Mouse (Mus musculus) heart, embryonic 10.5 days (tissue): ENCODE measurements around the gene Ube2o. TPM values are rescaled to one million over a fixed set of nuclear protein-coding genes. Genes with fewer than 3 reads are reported as not detected.
"Not testable (repeated sequence)": the region's sequence is repeated elsewhere in the genome, so short reads cannot be mapped to it uniquely, and the experiment has no call there.

Experiments used
- DNase-seq: peaks from one replicate; pipeline ENCODE4 v3.0.0-alpha.2; 2017; ENCODE audit warnings: low spot score
- H3K27ac ChIP-seq: fragments of 300-500 bp; sonication (generic); 2 replicates; pipeline ENCODE4 v1.5.1; 2016; ENCODE audit warnings: mild to moderate bottlenecking
- H3K27me3 ChIP-seq: fragments of 300-500 bp; sonication (generic); 2 replicates; pipeline ENCODE4 v1.6.1; 2016; ENCODE audit warnings: mild to moderate bottlenecking; ENCODE audit not compliant: poor library complexity, insufficient read depth, severe bottlenecking
- H3K36me3 ChIP-seq: fragments of 300-500 bp; sonication (generic); 2 replicates; pipeline ENCODE4 v1.6.1; 2016; ENCODE audit warnings: mild to moderate bottlenecking, moderate library complexity
- H3K4me1 ChIP-seq: fragments of 300-500 bp; sonication (generic); 2 replicates; pipeline ENCODE4 v1.6.1; 2016; ENCODE audit warnings: mild to moderate bottlenecking
- H3K4me3 ChIP-seq: fragments of 300-500 bp; sonication (generic); 2 replicates; pipeline ENCODE4 v1.5.1; 2016; ENCODE audit warnings: mild to moderate bottlenecking, moderate library complexity
- H3K9me3 ChIP-seq: fragments of 300-500 bp; sonication (generic); 2 replicates; pipeline ENCODE4 v1.6.1; 2016; ENCODE audit warnings: mild to moderate bottlenecking, moderate library complexity
- WGBS: fragments of 180-500 bp; shearing (Covaris S2); methylation state at CpG from one replicate; pipeline ENCODE4 v1.1.7; 2016; 5-methylcytosine and 5-hydroxymethylcytosine counted together
- polyA plus RNA-seq: library from polyadenylated mRNA; unstranded; fragments of >200 nt; fragmentation: Nextera tagmentation; extraction: Ambion mirVana; gene quantifications from 2 replicates; pipeline ENCODE4 v1.2.1, GENCODE M21; 2016

The Ube2o gene
- polyA plus RNA-seq, 1 experiment from 2014 or later: 10.3 TPM

GRCm38 (mm10) chr11:116492507-116492906 is 88.7 kb downstream of the Ube2o start:
- WGBS: 68% methylated on average over 1 of the region's 1 CpGs
- H3K4me1 ChIP-seq, H3K4me3 ChIP-seq, H3K9me3 ChIP-seq, H3K27me3 ChIP-seq, H3K27ac ChIP-seq, DNase-seq: not testable (repeated sequence)
- H3K36me3 ChIP-seq: peaks cover 11% of the 10 kb centered on the region

GRCm38 (mm10) chr11:116491338-116491737 is 89.9 kb downstream of the Ube2o start:
- Histone ChIP-seq H3K9me3 (no peaks in the 10 kb centered on the region), H3K4me3 (no peak overlapping the region), H3K27me3 (no peaks in the 10 kb centered on the region), H3K27ac (peak overlapping the region; percentile 92; the same call in 1 of the 2 replicates), H3K4me1 (peaks cover 9% of the 10 kb centered on the region), H3K36me3 (peaks cover 23% of the 10 kb centered on the region)
- WGBS: 70% methylated on average over 6 of the region's 6 CpGs
- no peak for DNase-seq

GRCm38 (mm10) chr11:116490232-116491107 is 90.8 kb downstream of the Ube2o start:
- peak overlapping the region; percentile 100 for H3K4me3 ChIP-seq
- WGBS: under 1% methylated on average over 62 of the region's 62 CpGs

GRCm38 (mm10) chr11:116489771-116490231 is 91.4 kb downstream of the Ube2o start:
- Histone ChIP-seq H3K27ac (peak overlapping the region; percentile 92), H3K4me3 (peak overlapping the region; percentile 100), H3K9me3 (no peaks in the 10 kb centered on the region), H3K27me3 (no peaks in the 10 kb centered on the region), H3K4me1 (peaks cover 4% of the 10 kb centered on the region), H3K36me3 (peaks cover 38% of the 10 kb centered on the region)
- WGBS: under 1% methylated on average over 39 of the region's 39 CpGs
- no peak for DNase-seq

More at GRCm38 (mm10) chr11:116490232-116491107, 90.8 kb downstream of the Ube2o start:
- no peaks in the 10 kb centered on the region for H3K9me3 ChIP-seq
- peak overlapping the region; percentile 92 for H3K27ac ChIP-seq
- H3K27me3 ChIP-seq: no peaks in the 10 kb centered on the region
- H3K36me3 ChIP-seq: peaks cover 31% of the 10 kb centered on the region
- peak; percentile 95 for DNase-seq
- peaks cover 9% of the 10 kb centered on the region for H3K4me1 ChIP-seq

- peak overlapping the region; percentile 100 for H3K4me3 ChIP-seq
- WGBS: 73% methylated on average over 14 of the region's 14 CpGs
- no peaks in the 10 kb centered on the region for H3K27me3 ChIP-seq
- H3K27ac ChIP-seq: peak overlapping the region; percentile 92; the same call in 1 of the 2 replicates
- peaks cover 4% of the 10 kb centered on the region for H3K4me1 ChIP-seq
- no peak for DNase-seq
- no peaks in the 10 kb centered on the region for H3K9me3 ChIP-seq
- H3K36me3 ChIP-seq: peaks cover 48% of the 10 kb centered on the region
Observed at GRCm38 (mm10) chr11:116488693-116489375, 92.4 kb downstream of the Ube2o start.

- DNase-seq: no peak
- peaks cover 54% of the 10 kb centered on the region for H3K36me3 ChIP-seq
- H3K4me3 ChIP-seq: no peak overlapping the region
- no peaks in the 10 kb centered on the region for H3K27me3 ChIP-seq
- peaks cover 4% of the 10 kb centered on the region for H3K4me1 ChIP-seq
- no peaks in the 10 kb centered on the region for H3K9me3 ChIP-seq
- no peak overlapping the region for H3K27ac ChIP-seq
Observed at GRCm38 (mm10) chr11:116488207-116488606, 93.0 kb downstream of the Ube2o start.

Other genes starting within 250 kb of the Ube2o start
- 0.31 and 0.74 TPM in 2 replicates for gene Foxj1, start 246.0 kb downstream of the Ube2o start, polyA plus RNA-seq
- 7.3 and 8.5 TPM in 2 replicates for gene Rnf157, start 168.4 kb downstream of the Ube2o start, polyA plus RNA-seq
- gene Ubald2, start 147.4 kb downstream of the Ube2o start, polyA plus RNA-seq: 36.1 and 40.5 TPM in 2 replicates
- gene Qrich2, start 115.2 kb downstream of the Ube2o start, polyA plus RNA-seq: 0.30 TPM in 1 of 2 replicates, not detected in the other
- 120 and 142 TPM in 2 replicates for gene Prpsap1, start 87.2 kb downstream of the Ube2o start, polyA plus RNA-seq
- 2.3 and 2.7 TPM in 2 replicates for gene Sphk1, start 50.5 kb downstream of the Ube2o start, polyA plus RNA-seq
- not detected in 2 replicates for gene Aanat, start 5.0 kb upstream of the Ube2o start, polyA plus RNA-seq
- gene Rhbdf2, start 45.6 kb upstream of the Ube2o start, polyA plus RNA-seq: 6.7 and 8.7 TPM in 2 replicates
- 0.60 and 0.78 TPM in 2 replicates for gene Prcd, start 72.1 kb upstream of the Ube2o start, polyA plus RNA-seq
- 1.0 and 2.8 TPM in 2 replicates for gene Cygb, start 72.9 kb upstream of the Ube2o start, polyA plus RNA-seq
- not detected in 2 replicates for gene St6galnac1, start 194.1 kb upstream of the Ube2o start, polyA plus RNA-seq
- 13.2 and 17.9 TPM in 2 replicates for gene Mxra7, start 246.6 kb upstream of the Ube2o start, polyA plus RNA-seq